Mouse (Mus musculus) leukemia stem cell, adult 10-12 weeks (primary cell): ENCODE results near the gene Gm10663. TPM values are rescaled to one million over a fixed set of nuclear protein-coding genes. Genes with fewer than 3 reads are reported as not detected.

Experiments used
- polyA plus RNA-seq: library from polyadenylated mRNA; stranded (reverse); fragments of >175 nt; gene quantifications from 2 replicates; pipeline ENCODE4 v1.2.3, GENCODE M21; 2012; ENCODE audit warnings: low replicate concordance

Gene Gm10663
- polyA plus RNA-seq, result not detected in 2 replicates

DNA sequence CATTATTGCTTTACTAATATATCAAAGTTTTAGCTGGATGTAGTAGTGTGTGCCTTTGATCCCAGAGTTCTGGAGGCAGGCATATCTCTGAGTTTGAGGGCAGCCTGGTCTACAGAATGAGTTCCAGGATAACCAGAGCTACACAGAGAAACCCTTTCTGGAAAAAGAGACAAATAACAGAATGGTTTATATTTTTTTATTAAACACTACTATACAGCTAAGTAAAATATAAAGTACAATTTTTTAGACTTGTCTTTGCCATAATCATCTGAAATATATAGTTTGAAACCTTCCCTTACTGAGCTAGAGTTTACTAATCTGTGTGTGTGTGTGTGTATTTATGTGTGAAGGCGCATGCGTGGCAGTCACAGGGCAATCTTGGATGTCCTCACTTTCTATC is at the start of gene Gm10663:
Gm10663 (plus strand) TSS at position 301 of the 400 bp plus-strand sequence.

GRCm38 (mm10) chr8:65037117-65037533 is 37.7 kb upstream of the Gm10663 start, which contains the start of gene Apela:
Gene Apela (minus strand): TSS chr8:65037336.

Other genes with a start within 250 kb of the Gm10663 start
- gene Klhl2, start 225.0 kb upstream of the Gm10663 start, polyA plus RNA-seq, result 0.93 and 1.1 TPM in 2 replicates
- gene Tmem192, start 127.8 kb upstream of the Gm10663 start, polyA plus RNA-seq, result 35.5 and 37.8 TPM in 2 replicates
- 0.05 TPM in 1 of 2 replicates, not detected in the other for gene Trim75, start 87.2 kb upstream of the Gm10663 start, polyA plus RNA-seq
- gene Trim61, start 56.5 kb upstream of the Gm10663 start, polyA plus RNA-seq, result not detected in 2 replicates
- gene Trim60, start 56.4 kb upstream of the Gm10663 start, polyA plus RNA-seq, result not detected in 2 replicates
- not detected in 2 replicates for gene Apela, start 37.7 kb upstream of the Gm10663 start, polyA plus RNA-seq
- gene BC030870, start 54.5 kb downstream of the Gm10663 start, polyA plus RNA-seq, result not detected in 2 replicates